Mouse (Mus musculus) natural killer cell, adult 2 months (primary cell): ENCODE results near the gene Gapdh.

ENCODE experiments used
- DNase-seq, 2 experiments: peaks; one replicate each; pipeline ENCODE4 v3.0.0; 2022; ENCODE audit warnings: low spot score in 2 of 2

Gapdh gene

GRCm38 (mm10) chr6:125149569-125149950, 16.7 kb downstream of the Gapdh start:
- no peak for DNase-seq

GRCm38 (mm10) chr6:125148926-125149568, 17.2 kb downstream of the Gapdh start:
- DNase-seq: no peak

GRCm38 (mm10) chr6:125148251-125148925, 17.9 kb downstream of the Gapdh start:
- no peak for DNase-seq

GRCm38 (mm10) chr6:125147329-125147728, 18.9 kb downstream of the Gapdh start:
- no peak for DNase-seq

- peak in 1 of 2 experiments; percentile 44 for DNase-seq
Measured at GRCm38 (mm10) chr6:125146797-125147196, 19.5 kb downstream of the Gapdh start.

- no peak for DNase-seq
Measured at GRCm38 (mm10) chr6:125146148-125146547, 20.1 kb downstream of the Gapdh start.

- DNase-seq: no peak
Measured at GRCm38 (mm10) chr6:125145479-125145951, 20.8 kb downstream of the Gapdh start.

- peak; percentile 81 to 82 for DNase-seq
Measured at GRCm38 (mm10) chr6:125145001-125145400, 21.3 kb downstream of the Gapdh start, which contains the start of gene Iffo1. TSS of gene Iffo1 (plus strand) at chr6:125145241.

- no peak for DNase-seq
Measured at GRCm38 (mm10) chr6:125143904-125144303, 22.4 kb downstream of the Gapdh start.

GRCm38 (mm10) chr6:125143128-125143527, 23.1 kb downstream of the Gapdh start:
- DNase-seq: no peak

- DNase-seq: no peak
Measured at GRCm38 (mm10) chr6:125142436-125142835, 23.8 kb downstream of the Gapdh start.

GRCm38 (mm10) chr6:125139747-125140146, 26.5 kb downstream of the Gapdh start:
- no peak for DNase-seq

- peak; percentile 16 to 42 for DNase-seq
Measured at GRCm38 (mm10) chr6:125137002-125137671, 29.1 kb downstream of the Gapdh start.

- no peak for DNase-seq
Measured at GRCm38 (mm10) chr6:125132470-125132869, 33.8 kb downstream of the Gapdh start.

GRCm38 (mm10) chr6:125131302-125132156, 34.7 kb downstream of the Gapdh start, which contains the start of gene Nop2:
TSS of gene Nop2 (plus strand) at chr6:125131909.
- peak; percentile 85 to 90 for DNase-seq

GRCm38 (mm10) chr6:125129710-125130402, 36.4 kb downstream of the Gapdh start:
- no peak for DNase-seq

GRCm38 (mm10) chr6:125128724-125129123, 37.5 kb downstream of the Gapdh start:
- DNase-seq: no peak

- DNase-seq: no peak
Measured at GRCm38 (mm10) chr6:125119387-125119786, 46.9 kb downstream of the Gapdh start.

GRCm38 (mm10) chr6:125112553-125112952, 53.7 kb downstream of the Gapdh start:
- DNase-seq: no peak
